Comparison of ENCODE assay signal across 24 mouse cellular contexts in genomic region chr1:71630243-71630642, GRCm38 (mm10).
"Had no signal": no experiment of that assay in that cellular context is flagged by ENCODE, and none has a peak within 500 bp of the region (broad histone marks: within the 10 kb centered on the region; RNA-seq: fewer than 3 reads in every experiment).

No protein-coding gene starts in this region.

- DNase-seq: forebrain, postnatal 0 days; gastrocnemius, postnatal 10 days; gastrocnemius, postnatal 25 days; heart, adult 18-20 months; heart, postnatal 10 days; heart, postnatal 4 days; kidney, adult 18-20 months; kidney, adult 8-10 months; kidney, postnatal 10 days; kidney, postnatal 25 days; kidney, postnatal 4 days had no signal

- H3K4me3 ChIP-seq: heart, embryonic 10.5 days; heart, embryonic 12.5 days; hindbrain, embryonic 10.5 days; hindbrain, embryonic 12.5 days; intestine, embryonic 15.5 days; layer of hippocampus, adult 2 months; left cerebral cortex, adult 2 months; limb, embryonic 10.5 days; limb, embryonic 12.5 days had no signal

- H3K9me3 ChIP-seq: heart, embryonic 10.5 days; heart, embryonic 12.5 days; hindbrain, embryonic 10.5 days; hindbrain, embryonic 12.5 days; intestine, embryonic 15.5 days; limb, embryonic 10.5 days; limb, embryonic 12.5 days had no signal

- H3K4me2 ChIP-seq: heart, embryonic 12.5 days; hindbrain, embryonic 12.5 days; hindbrain, embryonic 14.5 days; intestine, embryonic 15.5 days; limb, embryonic 12.5 days had no signal

- ATAC-seq: forebrain, postnatal 0 days; hindbrain, embryonic 16.5 days; inflammation-experienced regulatory T-cells, adult 6 months; intestine, embryonic 15.5 days; intestine, postnatal 0 days had no signal

- H3K9ac ChIP-seq: forebrain, postnatal 0 days; heart, embryonic 12.5 days; hindbrain, embryonic 12.5 days; hindbrain, embryonic 14.5 days; intestine, embryonic 15.5 days; limb, embryonic 12.5 days had no signal

- H3K27me3 ChIP-seq: heart, embryonic 12.5 days; hindbrain, embryonic 12.5 days; intestine, embryonic 15.5 days; limb, embryonic 12.5 days had no signal

- H3K27ac ChIP-seq: heart, embryonic 10.5 days; hindbrain, embryonic 10.5 days; hindbrain, embryonic 12.5 days; hindbrain, embryonic 14.5 days; intestine, embryonic 15.5 days; layer of hippocampus, adult 2 months; left cerebral cortex, adult 2 months; limb, embryonic 10.5 days; limb, embryonic 12.5 days had no signal

- H3K4me1 ChIP-seq: hindbrain, embryonic 10.5 days; hindbrain, embryonic 12.5 days; intestine, embryonic 15.5 days; limb, embryonic 10.5 days; limb, embryonic 12.5 days had no signal
